Mouse (Mus musculus) central nervous system, embryonic 18 days (tissue): ENCODE measurements around the gene Gm5346. TPM values are rescaled to one million over a fixed set of nuclear protein-coding genes. Genes with fewer than 3 reads are reported as not detected.

Source experiments
- polyA plus RNA-seq: library from polyadenylated mRNA; depleted of rRNA; stranded (reverse); fragments of >200 nt; gene quantifications from 2 replicates; pipeline ENCODE4 v1.2.3, GENCODE M21; 2012; rRNA removed

Gm5346 gene
- 0.03 TPM in 1 of 2 replicates, not detected in the other for polyA plus RNA-seq

GRCm38 (mm10) chr8:43627176-43627575, at the start of gene Gm5346:
Gene Gm5346, minus strand, starts transcription at chr8:43627276.

GRCm38 (mm10) chr8:43576607-43577006, 50.5 kb downstream of the Gm5346 start, which contains the start of gene Adam26a:
Gene Adam26a, minus strand, starts transcription at chr8:43576707.

Other genes with a start within 250 kb of the Gm5346 start
- not detected in 2 replicates for gene Adam26b, start 99.2 kb downstream of the Gm5346 start, polyA plus RNA-seq
- gene Adam26a, start 50.6 kb downstream of the Gm5346 start, polyA plus RNA-seq, result not detected in 2 replicates
- gene Adam34, start 82.8 kb upstream of the Gm5346 start, polyA plus RNA-seq, result 0.01 TPM in 1 of 2 replicates, not detected in the other